Mouse (Mus musculus) E14TG2a.4 (cell line): ENCODE data around the gene Vmn2r19.

Experiments used
- H3K27me3 ChIP-seq: 2 replicates; pipeline ENCODE4 v1.6.1; 2014; ENCODE audit warnings: low read length, control low read depth; ENCODE audit not compliant: insufficient read depth
- H3K36me3 ChIP-seq: 2 replicates; pipeline ENCODE4 v1.6.1; 2014; ENCODE audit warnings: low read length, control low read depth; ENCODE audit not compliant: insufficient read depth
- H3K4me1 ChIP-seq: replicated peaks from 2 replicates; pipeline ENCODE4 v1.6.1; 2014; ENCODE audit warnings: low read depth, low read length, control low read depth
- H3K4me3 ChIP-seq: replicated peaks from 2 replicates; pipeline ENCODE4 v1.5.1; 2014; ENCODE audit warnings: mild to moderate bottlenecking, low read length
- H3K9me3 ChIP-seq: 2 replicates; pipeline ENCODE4 v1.6.1; 2014; ENCODE audit warnings: low read length, control low read depth
- CTCF ChIP-seq: conservative IDR thresholded peaks from 2 replicates; pipeline ENCODE4 v1.5.1; 2014; ENCODE audit warnings: low read length
- NANOG ChIP-seq: IDR thresholded peaks from 2 replicates; pipeline ENCODE4 v1.6.1; 2014; ENCODE audit warnings: borderline replicate concordance, low read length, mixed read lengths
- POU5F1 ChIP-seq: IDR thresholded peaks from 2 replicates; pipeline ENCODE4 v1.6.1; 2014; ENCODE audit warnings: low read length, borderline replicate concordance

Gene Vmn2r19

DNA sequence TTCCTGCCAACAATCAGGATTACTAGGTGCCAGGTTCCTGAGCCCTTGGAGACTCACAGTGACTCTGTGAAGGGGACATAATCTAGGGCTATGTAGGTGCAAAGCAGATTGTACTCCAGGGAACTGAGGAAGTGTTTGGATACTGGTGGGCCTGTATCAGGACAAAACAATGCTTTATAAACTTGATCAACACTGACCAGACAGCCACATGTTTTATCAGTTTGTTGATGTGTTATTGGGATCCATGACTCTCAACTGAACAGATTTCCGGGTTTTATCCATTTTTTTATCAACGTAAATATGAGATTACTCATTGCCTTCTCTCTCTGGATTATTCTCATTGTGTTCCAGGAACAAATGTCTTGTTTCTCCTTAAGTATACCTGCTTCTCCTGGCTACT, at the start of gene Vmn2r19:
Vmn2r19 (plus strand) TSS at position 301 of the 400 bp plus-strand sequence.
- Histone ChIP-seq H3K4me1 (no peaks in the 10 kb centered on the region), H3K36me3 (no peaks in the 10 kb centered on the region), H3K27me3 (no peaks in the 10 kb centered on the region), H3K9me3 (peaks cover 16% of the 10 kb centered on the region), H3K4me3 (no peak within 1 kb of the TSS)
- no peak for TF ChIP-seq NANOG
- no peak for TF ChIP-seq CTCF
- TF ChIP-seq POU5F1: no peak

- Histone ChIP-seq H3K4me3 (no peak overlapping the region), H3K36me3 (no peaks in the 10 kb centered on the region), H3K4me1 (no peaks in the 10 kb centered on the region), H3K27me3 (no peaks in the 10 kb centered on the region), H3K9me3 (peaks cover 23% of the 10 kb centered on the region)
- TF ChIP-seq NANOG: no peak
These were observed 49.2 kb upstream of the Vmn2r19 start for GRCm38 (mm10) chr6:123258946-123259345.

- peaks cover 23% of the 10 kb centered on the region for H3K9me3 ChIP-seq
- H3K4me3 ChIP-seq: no peak overlapping the region
- no peaks in the 10 kb centered on the region for H3K4me1 ChIP-seq
- no peaks in the 10 kb centered on the region for H3K36me3 ChIP-seq
- no peaks in the 10 kb centered on the region for H3K27me3 ChIP-seq
- no peak for TF ChIP-seq POU5F1
- TF ChIP-seq NANOG: no peak
- no peak for TF ChIP-seq CTCF
These were observed 48.1 kb upstream of the Vmn2r19 start for GRCm38 (mm10) chr6:123259889-123260603.

GRCm38 (mm10) chr6:123260868-123261267, 47.3 kb upstream of the Vmn2r19 start:
- TF ChIP-seq NANOG: no peak
- Histone ChIP-seq H3K4me1 (no peaks in the 10 kb centered on the region), H3K36me3 (no peaks in the 10 kb centered on the region), H3K27me3 (no peaks in the 10 kb centered on the region), H3K4me3 (no peak overlapping the region), H3K9me3 (peaks cover 19% of the 10 kb centered on the region)

GRCm38 (mm10) chr6:123261555-123262161, 46.5 kb upstream of the Vmn2r19 start, which contains the start of gene Clec4d:
Gene Clec4d (plus strand): TSS chr6:123262111.
- Histone ChIP-seq H3K4me3 (no peak within 1 kb of the TSS), H3K36me3 (no peaks in the 10 kb centered on the region), H3K4me1 (no peaks in the 10 kb centered on the region), H3K27me3 (no peaks in the 10 kb centered on the region), H3K9me3 (peaks cover 13% of the 10 kb centered on the region)
- no peak for TF ChIP-seq NANOG
- peak; percentile 15; the same call in 1 of the 2 replicates for TF ChIP-seq CTCF

DNA sequence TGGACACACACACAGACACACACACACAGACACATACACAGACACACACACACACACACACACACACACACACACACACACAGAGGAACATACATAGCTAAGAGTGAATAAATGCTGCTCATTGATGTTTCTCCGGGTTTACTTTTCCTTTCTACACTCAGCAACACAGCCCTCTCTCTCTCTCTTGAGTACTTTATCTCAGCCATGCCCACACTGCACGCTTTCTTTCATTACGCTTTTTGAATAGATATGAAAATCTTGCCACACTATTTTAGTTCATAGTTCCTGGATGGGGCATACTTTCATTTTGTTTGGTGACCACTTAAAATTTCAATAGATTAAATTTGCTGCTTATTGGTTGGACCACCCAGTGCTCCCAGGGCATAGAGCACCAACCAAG, 43.9 kb upstream of the Vmn2r19 start:
- no peak overlapping the region for H3K4me3 ChIP-seq

GRCm38 (mm10) chr6:123265809-123266208, 42.3 kb upstream of the Vmn2r19 start:
- Histone ChIP-seq H3K4me3 (no peak overlapping the region), H3K36me3 (no peaks in the 10 kb centered on the region), H3K27me3 (no peaks in the 10 kb centered on the region), H3K9me3 (no peaks in the 10 kb centered on the region), H3K4me1 (no peaks in the 10 kb centered on the region)
- TF ChIP-seq CTCF (no peak), POU5F1 (no peak), NANOG (no peak)

More for the DNA sequence above, 43.9 kb upstream of the Vmn2r19 start:
- Histone ChIP-seq H3K4me1 (no peaks in the 10 kb centered on the region), H3K36me3 (no peaks in the 10 kb centered on the region), H3K9me3 (no peaks in the 10 kb centered on the region), H3K27me3 (no peaks in the 10 kb centered on the region)
- TF ChIP-seq CTCF (no peak), POU5F1 (no peak), NANOG (no peak)

GRCm38 (mm10) chr6:123266945-123267344, 41.2 kb upstream of the Vmn2r19 start:
- Histone ChIP-seq H3K9me3 (no peaks in the 10 kb centered on the region), H3K27me3 (no peaks in the 10 kb centered on the region), H3K4me3 (no peak overlapping the region), H3K4me1 (no peaks in the 10 kb centered on the region), H3K36me3 (no peaks in the 10 kb centered on the region)
- no peak for TF ChIP-seq CTCF

- no peaks in the 10 kb centered on the region for H3K27me3 ChIP-seq
- H3K36me3 ChIP-seq: no peaks in the 10 kb centered on the region
- H3K4me3 ChIP-seq: no peak overlapping the region
- peaks cover 19% of the 10 kb centered on the region for H3K9me3 ChIP-seq
- H3K4me1 ChIP-seq: no peaks in the 10 kb centered on the region
- no peak for TF ChIP-seq NANOG
- no peak for TF ChIP-seq POU5F1
- TF ChIP-seq CTCF: no peak
These were observed 28.7 kb upstream of the Vmn2r19 start for GRCm38 (mm10) chr6:123279443-123279842.
